Mouse (Mus musculus): ENCODE measurements around the gene Zfp663.

DNA sequence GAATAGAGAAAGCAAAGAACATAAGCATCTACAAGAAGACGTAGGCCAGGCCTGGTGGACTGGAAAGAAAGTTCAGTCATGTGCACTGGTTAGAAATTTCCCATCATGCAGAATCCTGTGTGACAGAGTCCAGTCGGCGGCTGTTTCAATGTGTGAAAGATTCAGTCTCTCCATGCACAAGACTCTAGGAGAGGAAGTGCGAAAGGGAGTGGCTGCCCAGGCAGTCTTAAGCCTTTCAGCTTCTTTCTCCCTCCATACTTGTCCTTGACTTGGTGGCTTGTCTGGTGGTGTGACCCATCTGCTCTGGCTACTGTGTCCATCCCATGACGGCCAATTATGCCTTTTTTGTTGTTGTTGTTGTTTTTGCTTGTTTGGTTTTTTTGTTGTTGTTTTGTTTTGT, 22.3 kb downstream of the Zfp663 start:
- TF ChIP-seq TBP (IDR thresholded peaks at IDR 0.05; ENCODE audit: low read depth, low read length): no peak
- TF ChIP-seq EP300 (IDR thresholded peaks at IDR 0.05; ENCODE audit: low read depth in 1 of 2, low read length in 2 of 2): no peak

Data from MEL (cell line).